Mouse (Mus musculus) heart, embryonic 10.5 days (tissue): Measurements from ENCODE around the gene Prex1. TPM values are rescaled to one million over a fixed set of nuclear protein-coding genes. Genes with fewer than 3 reads are reported as not detected.
A peak's percentile ranks its signal among the peaks of the same experiment; 100 is the strongest.

ENCODE experiments used
- DNase-seq: peaks from one replicate; pipeline ENCODE4 v3.0.0-alpha.2; 2017; ENCODE audit warnings: low spot score
- H3K27ac ChIP-seq: fragments of 300-500 bp; sonication (generic); 2 replicates; pipeline ENCODE4 v1.5.1; 2016; ENCODE audit warnings: mild to moderate bottlenecking
- H3K27me3 ChIP-seq: fragments of 300-500 bp; sonication (generic); 2 replicates; pipeline ENCODE4 v1.6.1; 2016; ENCODE audit warnings: mild to moderate bottlenecking; ENCODE audit not compliant: poor library complexity, insufficient read depth, severe bottlenecking
- H3K36me3 ChIP-seq: fragments of 300-500 bp; sonication (generic); 2 replicates; pipeline ENCODE4 v1.6.1; 2016; ENCODE audit warnings: mild to moderate bottlenecking, moderate library complexity
- H3K4me1 ChIP-seq: fragments of 300-500 bp; sonication (generic); 2 replicates; pipeline ENCODE4 v1.6.1; 2016; ENCODE audit warnings: mild to moderate bottlenecking
- H3K4me3 ChIP-seq: fragments of 300-500 bp; sonication (generic); 2 replicates; pipeline ENCODE4 v1.5.1; 2016; ENCODE audit warnings: mild to moderate bottlenecking, moderate library complexity
- H3K9me3 ChIP-seq: fragments of 300-500 bp; sonication (generic); 2 replicates; pipeline ENCODE4 v1.6.1; 2016; ENCODE audit warnings: mild to moderate bottlenecking, moderate library complexity
- WGBS: fragments of 180-500 bp; shearing (Covaris S2); methylation state at CpG from one replicate; pipeline ENCODE4 v1.1.7; 2016; 5-methylcytosine and 5-hydroxymethylcytosine counted together
- polyA plus RNA-seq: library from polyadenylated mRNA; unstranded; fragments of >200 nt; fragmentation: Nextera tagmentation; extraction: Ambion mirVana; gene quantifications from 2 replicates; pipeline ENCODE4 v1.2.1, GENCODE M21; 2016

Prex1 gene
- polyA plus RNA-seq, 1 experiment from 2014 or later = 13.2 TPM

- H3K27me3 ChIP-seq = no peaks in the 10 kb centered on the region
- H3K27ac ChIP-seq = no peak overlapping the region
- WGBS = 47% methylated on average over 21 of the region's 21 CpGs
- no peaks in the 10 kb centered on the region; the same call in 1 of the 2 replicates for H3K4me1 ChIP-seq
- no peaks in the 10 kb centered on the region for H3K9me3 ChIP-seq
- DNase-seq = peak; percentile 86
- peaks cover 15% of the 10 kb centered on the region; the same call in 1 of the 2 replicates for H3K36me3 ChIP-seq
- no peak overlapping the region for H3K4me3 ChIP-seq
These were observed 121.4 kb downstream of the Prex1 start for GRCm38 (mm10) chr2:166592034-166592912.

- Histone ChIP-seq H3K27ac (no peak overlapping the region), H3K9me3 (no peaks in the 10 kb centered on the region), H3K4me3 (no peak overlapping the region), H3K27me3 (no peaks in the 10 kb centered on the region), H3K36me3 (peaks cover 55% of the 10 kb centered on the region), H3K4me1 (no peaks in the 10 kb centered on the region)
- DNase-seq = no peak
- 81% methylated on average over 3 of the region's 3 CpGs for WGBS
These were observed 129.1 kb downstream of the Prex1 start for GRCm38 (mm10) chr2:166584491-166584890.

GRCm38 (mm10) chr2:166583292-166583691, 130.3 kb downstream of the Prex1 start:
- Histone ChIP-seq H3K9me3 (no peaks in the 10 kb centered on the region), H3K27ac (no peak overlapping the region), H3K27me3 (no peaks in the 10 kb centered on the region), H3K36me3 (peaks cover 57% of the 10 kb centered on the region), H3K4me1 (peaks cover 3% of the 10 kb centered on the region), H3K4me3 (no peak overlapping the region)
- DNase-seq = no peak
- WGBS = 87% methylated on average over 5 of the region's 5 CpGs

GRCm38 (mm10) chr2:166581881-166582583, 131.6 kb downstream of the Prex1 start:
- H3K36me3 ChIP-seq = peaks cover 58% of the 10 kb centered on the region
- 89% methylated on average over 21 of the region's 21 CpGs for WGBS

GRCm38 (mm10) chr2:166579793-166580192, 133.8 kb downstream of the Prex1 start:
- no peaks in the 10 kb centered on the region for H3K27me3 ChIP-seq
- no peak overlapping the region for H3K4me3 ChIP-seq
- 91% methylated on average over 5 of the region's 5 CpGs for WGBS
- peaks cover 22% of the 10 kb centered on the region for H3K4me1 ChIP-seq
- H3K36me3 ChIP-seq = peaks cover 37% of the 10 kb centered on the region
- H3K9me3 ChIP-seq = no peaks in the 10 kb centered on the region
- no peak for DNase-seq
- no peak overlapping the region for H3K27ac ChIP-seq

More at GRCm38 (mm10) chr2:166581881-166582583, 131.6 kb downstream of the Prex1 start:
- H3K4me3 ChIP-seq = no peak overlapping the region
- no peak for DNase-seq
- H3K9me3 ChIP-seq = no peaks in the 10 kb centered on the region
- H3K27ac ChIP-seq = no peak overlapping the region
- no peaks in the 10 kb centered on the region for H3K27me3 ChIP-seq
- H3K4me1 ChIP-seq = peaks cover 14% of the 10 kb centered on the region

GRCm38 (mm10) chr2:166579361-166579760, 134.3 kb downstream of the Prex1 start:
- Histone ChIP-seq H3K27me3 (no peaks in the 10 kb centered on the region), H3K36me3 (peaks cover 34% of the 10 kb centered on the region), H3K4me3 (no peak overlapping the region), H3K4me1 (peaks cover 27% of the 10 kb centered on the region), H3K27ac (no peak overlapping the region), H3K9me3 (no peaks in the 10 kb centered on the region)
- 81% methylated on average over 10 of the region's 10 CpGs for WGBS
- DNase-seq = no peak

GRCm38 (mm10) chr2:166575419-166575818, 138.2 kb downstream of the Prex1 start:
- 59% methylated on average over 16 of the region's 17 CpGs for WGBS
- H3K36me3 ChIP-seq = peaks cover 38% of the 10 kb centered on the region
- H3K27ac ChIP-seq = peak overlapping the region; percentile 22; the same call in 1 of the 2 replicates
- no peak for DNase-seq
- no peak overlapping the region for H3K4me3 ChIP-seq
- peaks cover 45% of the 10 kb centered on the region for H3K4me1 ChIP-seq
- H3K9me3 ChIP-seq = no peaks in the 10 kb centered on the region
- H3K27me3 ChIP-seq = no peaks in the 10 kb centered on the region

- Histone ChIP-seq H3K9me3 (no peaks in the 10 kb centered on the region), H3K27ac (peak overlapping the region; percentile 22; the same call in 1 of the 2 replicates), H3K4me3 (no peak overlapping the region), H3K36me3 (peaks cover 40% of the 10 kb centered on the region), H3K4me1 (peaks cover 45% of the 10 kb centered on the region), H3K27me3 (no peaks in the 10 kb centered on the region)
- WGBS = 28% methylated on average over 7 of the region's 7 CpGs
- peak; percentile 87 for DNase-seq
These were observed 138.7 kb downstream of the Prex1 start for GRCm38 (mm10) chr2:166574934-166575333.

GRCm38 (mm10) chr2:166573621-166574020, 140.0 kb downstream of the Prex1 start:
- WGBS = 61% methylated on average over 5 of the region's 5 CpGs
- no peak for DNase-seq
- no peaks in the 10 kb centered on the region for H3K9me3 ChIP-seq
- H3K27me3 ChIP-seq = no peaks in the 10 kb centered on the region
- no peak overlapping the region for H3K27ac ChIP-seq
- peaks cover 45% of the 10 kb centered on the region for H3K36me3 ChIP-seq
- peaks cover 49% of the 10 kb centered on the region for H3K4me1 ChIP-seq
- H3K4me3 ChIP-seq = no peak overlapping the region

GRCm38 (mm10) chr2:166572297-166572696, 141.3 kb downstream of the Prex1 start:
- Histone ChIP-seq H3K36me3 (peaks cover 44% of the 10 kb centered on the region; the same call in 1 of the 2 replicates), H3K27me3 (no peaks in the 10 kb centered on the region), H3K27ac (no peak overlapping the region), H3K4me1 (peaks cover 39% of the 10 kb centered on the region), H3K4me3 (no peak overlapping the region), H3K9me3 (no peaks in the 10 kb centered on the region)
- 95% methylated on average over 3 of the region's 3 CpGs for WGBS
- DNase-seq = no peak

GRCm38 (mm10) chr2:166569182-166569581, 144.4 kb downstream of the Prex1 start:
- H3K9me3 ChIP-seq = no peaks in the 10 kb centered on the region
- H3K4me1 ChIP-seq = peaks cover 30% of the 10 kb centered on the region
- peaks cover 49% of the 10 kb centered on the region; the same call in 1 of the 2 replicates for H3K36me3 ChIP-seq
- WGBS = 88% methylated on average over 9 of the region's 9 CpGs
- DNase-seq = no peak
- H3K27ac ChIP-seq = no peak overlapping the region
- no peaks in the 10 kb centered on the region for H3K27me3 ChIP-seq
- H3K4me3 ChIP-seq = no peak overlapping the region

- no peak overlapping the region for H3K27ac ChIP-seq
- H3K4me1 ChIP-seq = peaks cover 35% of the 10 kb centered on the region
- no peaks in the 10 kb centered on the region for H3K27me3 ChIP-seq
- H3K36me3 ChIP-seq = peaks cover 29% of the 10 kb centered on the region; the same call in 1 of the 2 replicates
- H3K9me3 ChIP-seq = no peaks in the 10 kb centered on the region
- H3K4me3 ChIP-seq = no peak overlapping the region
- WGBS = 73% methylated on average over 5 of the region's 5 CpGs
- DNase-seq = no peak
These were observed 148.1 kb downstream of the Prex1 start for GRCm38 (mm10) chr2:166565503-166565902.

GRCm38 (mm10) chr2:166564455-166564854, 149.2 kb downstream of the Prex1 start:
- no peaks in the 10 kb centered on the region for H3K9me3 ChIP-seq
- no peaks in the 10 kb centered on the region for H3K27me3 ChIP-seq
- WGBS = 6% methylated on average over 11 of the region's 11 CpGs
- peak; percentile 89 for DNase-seq
- peaks cover 43% of the 10 kb centered on the region for H3K4me1 ChIP-seq
- H3K27ac ChIP-seq = peak overlapping the region; percentile 59
- peak overlapping the region; percentile 22 for H3K4me3 ChIP-seq
- H3K36me3 ChIP-seq = peaks cover 22% of the 10 kb centered on the region; the same call in 1 of the 2 replicates
